Mouse (Mus musculus): ENCODE data around the gene Mllt3. TPM values are rescaled to one million over a fixed set of nuclear protein-coding genes. Genes with fewer than 3 reads are reported as not detected.

The Mllt3 gene
- polyA plus RNA-seq, 1 experiment from 2014 or later = 11.2 TPM

DNA sequence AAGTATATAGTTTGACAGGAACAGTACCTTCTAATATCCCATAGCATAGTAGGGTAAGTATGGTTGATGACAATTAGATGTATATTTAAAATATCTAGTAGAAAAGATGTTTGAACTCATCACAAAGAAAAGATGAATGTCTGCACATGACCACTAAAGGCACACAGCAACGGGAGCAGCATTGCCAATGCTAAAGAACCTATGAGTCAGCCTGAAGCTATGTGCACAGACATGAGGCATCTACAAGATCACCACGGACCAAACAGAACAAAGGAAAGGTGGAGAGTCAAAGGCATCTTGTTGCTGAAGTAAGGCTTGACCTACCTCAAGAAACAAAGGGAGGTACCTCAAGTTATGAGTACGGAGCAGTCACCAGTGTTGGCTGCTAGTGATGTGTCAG lies 212.3 kb downstream of the Mllt3 start:
- Histone ChIP-seq H3K79me2 (ENCODE audit: inconsistent target) (no peaks in the 10 kb centered on the region), H3K36me3 (ENCODE audit: inconsistent target) (no peaks in the 10 kb centered on the region), H3K27ac (no peak overlapping the region), H3K4me3 (ENCODE audit: inconsistent target) (no peak overlapping the region)
- 96% methylated on average over 3 of the region's 3 CpGs for WGBS (ENCODE audit: missing documents)

- 98% methylated on average over 7 of the region's 9 CpGs for WGBS (ENCODE audit: missing documents)
- no peaks in the 10 kb centered on the region for H3K36me3 ChIP-seq (ENCODE audit: inconsistent target)
- no peaks in the 10 kb centered on the region for H3K79me2 ChIP-seq (ENCODE audit: inconsistent target)
- no peak overlapping the region for H3K27ac ChIP-seq
- no peak overlapping the region for H3K4me3 ChIP-seq (ENCODE audit: inconsistent target)
These were observed 214.0 kb downstream of the Mllt3 start for GRCm38 (mm10) chr4:87819182-87819581.

DNA sequence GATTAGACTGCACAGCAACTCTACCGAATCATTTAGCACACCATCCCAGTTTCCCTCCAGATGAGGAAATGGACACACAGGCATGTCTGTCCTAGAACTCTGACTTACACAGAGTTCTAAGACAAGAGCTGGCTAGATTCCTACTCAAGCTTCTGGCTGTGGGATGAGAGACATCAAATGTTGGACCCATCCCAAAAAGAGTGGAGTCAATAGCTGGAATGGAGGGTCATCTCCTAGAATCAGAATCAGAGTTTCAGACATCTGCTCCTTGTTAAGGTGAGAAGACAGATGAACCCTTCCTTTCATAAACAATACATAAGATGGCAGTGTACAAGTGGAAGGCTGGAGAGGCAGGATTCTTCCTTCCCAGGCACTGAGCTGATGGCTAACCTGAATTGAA lies 214.9 kb downstream of the Mllt3 start:
- H3K4me3 ChIP-seq (ENCODE audit: inconsistent target) = no peak overlapping the region
- H3K27ac ChIP-seq = no peak overlapping the region
- no peaks in the 10 kb centered on the region for H3K79me2 ChIP-seq (ENCODE audit: inconsistent target)
- WGBS (ENCODE audit: missing documents) = 100% methylated on average over 1 of the region's 1 CpGs
- H3K36me3 ChIP-seq (ENCODE audit: inconsistent target) = no peaks in the 10 kb centered on the region

DNA sequence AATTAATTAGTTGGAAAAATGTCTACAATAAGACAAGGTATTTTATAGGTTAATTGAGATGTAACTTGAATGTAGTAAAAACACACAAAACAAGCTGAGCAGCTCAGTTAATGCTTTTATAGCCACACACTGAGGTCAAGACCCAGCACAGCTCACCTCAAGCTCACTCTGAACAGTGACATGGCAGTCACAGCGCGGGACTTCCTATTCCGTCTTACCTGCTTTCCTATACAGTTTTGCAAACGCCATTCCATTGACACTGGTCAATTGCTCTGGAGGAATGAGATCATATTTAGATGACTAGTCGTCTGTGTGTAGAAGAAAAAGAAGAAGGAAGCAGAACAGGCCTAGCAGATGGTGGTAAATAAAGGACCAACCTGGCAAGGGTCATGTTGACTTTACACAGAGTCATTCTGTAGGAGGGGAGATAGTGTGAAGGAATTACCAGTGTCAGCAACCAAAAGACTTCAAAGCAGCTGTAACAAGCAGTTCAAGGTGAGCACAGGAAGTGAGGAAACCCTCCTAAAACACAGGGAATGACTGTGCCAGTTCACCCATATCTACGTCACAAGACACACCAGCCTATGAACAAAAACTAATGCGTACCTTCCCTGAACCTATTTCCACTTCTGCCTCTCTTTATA lies 217.6 kb downstream of the Mllt3 start:
- no peak overlapping the region for H3K27ac ChIP-seq

GRCm38 (mm10) chr4:87811899-87812298 lies 221.3 kb downstream of the Mllt3 start:
- Histone ChIP-seq H3K79me2 (ENCODE audit: inconsistent target) (no peaks in the 10 kb centered on the region), H3K4me3 (ENCODE audit: inconsistent target) (no peak overlapping the region), H3K36me3 (ENCODE audit: inconsistent target) (no peaks in the 10 kb centered on the region), H3K27ac (no peak overlapping the region)
- WGBS (ENCODE audit: missing documents) = 95% methylated on average over 2 of the region's 2 CpGs

More for the DNA sequence above, 217.6 kb downstream of the Mllt3 start:
- WGBS (ENCODE audit: missing documents) = 72% methylated on average over 7 of the region's 7 CpGs
- Histone ChIP-seq H3K36me3 (ENCODE audit: inconsistent target) (no peaks in the 10 kb centered on the region), H3K79me2 (ENCODE audit: inconsistent target) (no peaks in the 10 kb centered on the region), H3K4me3 (ENCODE audit: inconsistent target) (no peak overlapping the region)

DNA sequence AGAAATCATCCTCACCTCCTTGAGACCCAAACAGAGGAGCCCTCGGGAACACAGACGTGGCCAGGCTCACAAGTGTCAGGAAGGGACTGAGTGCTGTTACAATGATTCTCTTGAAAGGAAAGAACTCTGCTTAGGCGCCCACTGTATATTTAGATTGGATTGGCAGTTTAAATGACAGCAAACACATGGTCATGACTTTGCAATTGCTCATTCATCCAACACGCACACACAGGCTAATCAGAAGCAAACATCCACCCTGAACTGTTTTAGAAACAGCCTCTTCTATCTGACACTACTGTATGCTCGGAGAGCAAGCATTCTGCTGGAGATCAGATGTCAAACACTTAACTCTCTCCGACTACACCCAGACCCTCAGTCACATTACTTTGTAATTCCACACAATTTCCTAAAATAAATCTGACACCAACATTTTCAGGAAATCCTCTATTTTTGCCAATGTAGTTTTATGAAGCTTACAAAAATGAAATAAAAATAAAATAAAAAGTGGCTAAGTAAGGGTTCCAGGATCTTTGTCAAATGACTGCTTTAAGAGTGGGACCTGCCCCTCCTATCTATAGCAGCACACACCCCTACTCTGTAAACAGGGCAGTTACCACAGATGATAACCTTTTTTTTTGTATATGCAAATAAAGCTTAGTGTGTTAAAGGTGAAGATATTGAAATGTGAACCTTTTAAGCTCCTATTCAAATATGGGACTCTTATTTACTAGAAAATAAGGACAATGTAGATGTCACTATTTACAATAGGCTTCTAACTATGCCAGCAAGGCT lies 226.8 kb downstream of the Mllt3 start:
- WGBS (ENCODE audit: missing documents) = 74% methylated on average over 6 of the region's 6 CpGs
- Histone ChIP-seq H3K27ac (no peak overlapping the region), H3K4me3 (ENCODE audit: inconsistent target) (no peak overlapping the region), H3K79me2 (ENCODE audit: inconsistent target) (no peaks in the 10 kb centered on the region), H3K36me3 (ENCODE audit: inconsistent target) (no peaks in the 10 kb centered on the region)

DNA sequence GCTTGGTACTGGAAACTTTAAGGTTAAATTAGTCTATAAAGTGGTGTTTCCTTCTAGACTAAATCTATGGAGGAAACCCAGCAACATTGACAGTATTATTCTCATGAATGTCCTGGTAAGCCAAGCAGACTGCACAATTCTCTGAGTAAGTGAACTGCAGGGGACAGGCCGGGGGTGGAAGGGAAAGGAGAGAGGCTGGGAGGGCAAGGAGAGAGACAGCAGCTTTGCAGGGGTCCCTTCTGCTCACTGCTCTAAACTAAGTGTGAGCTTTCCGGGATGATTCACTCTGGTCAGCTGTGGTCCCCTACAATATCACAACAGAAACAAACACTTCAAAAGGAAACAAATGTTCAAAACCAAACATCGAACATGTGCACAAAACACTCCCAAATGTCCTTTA lies 228.6 kb downstream of the Mllt3 start:
- 60% methylated on average over 1 of the region's 3 CpGs for WGBS (ENCODE audit: missing documents)
- Histone ChIP-seq H3K27ac (no peak overlapping the region), H3K79me2 (ENCODE audit: inconsistent target) (no peaks in the 10 kb centered on the region), H3K36me3 (ENCODE audit: inconsistent target) (no peaks in the 10 kb centered on the region), H3K4me3 (ENCODE audit: inconsistent target) (no peak overlapping the region)

- H3K4me3 ChIP-seq (ENCODE audit: inconsistent target) = no peak overlapping the region
- no peaks in the 10 kb centered on the region for H3K79me2 ChIP-seq (ENCODE audit: inconsistent target)
- H3K36me3 ChIP-seq (ENCODE audit: inconsistent target) = no peaks in the 10 kb centered on the region
- WGBS (ENCODE audit: missing documents) = 90% methylated on average over 2 of the region's 3 CpGs
- no peak overlapping the region for H3K27ac ChIP-seq
These were observed 229.9 kb downstream of the Mllt3 start for GRCm38 (mm10) chr4:87803313-87803712.

GRCm38 (mm10) chr4:87802140-87802539 lies 231.0 kb downstream of the Mllt3 start:
- H3K27ac ChIP-seq = no peak overlapping the region
- H3K79me2 ChIP-seq (ENCODE audit: inconsistent target) = no peaks in the 10 kb centered on the region
- H3K4me3 ChIP-seq (ENCODE audit: inconsistent target) = no peak overlapping the region
- H3K36me3 ChIP-seq (ENCODE audit: inconsistent target) = no peaks in the 10 kb centered on the region
- 89% methylated on average over 4 of the region's 4 CpGs for WGBS (ENCODE audit: missing documents)

DNA sequence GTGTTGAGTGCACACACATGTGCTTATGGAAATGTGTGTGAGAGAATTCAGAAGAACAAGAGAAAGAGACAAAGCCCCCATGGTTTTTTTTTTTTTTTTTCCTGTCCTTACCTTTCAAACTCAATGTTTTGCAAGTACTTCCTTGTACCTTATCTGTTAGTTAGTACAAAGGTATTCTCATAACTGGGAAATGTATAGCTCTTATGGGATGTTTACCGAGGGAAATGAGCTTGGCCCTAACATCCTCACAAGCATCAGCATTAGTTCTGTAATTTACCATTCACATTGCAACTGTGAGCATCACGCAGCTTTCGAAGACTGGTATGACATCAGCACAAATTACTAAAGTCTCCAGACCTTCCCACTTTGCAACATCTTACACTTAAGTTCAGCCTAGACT lies 231.8 kb downstream of the Mllt3 start:
- WGBS (ENCODE audit: missing documents) = 72% methylated on average over 3 of the region's 3 CpGs
- Histone ChIP-seq H3K4me3 (ENCODE audit: inconsistent target) (no peak overlapping the region), H3K36me3 (ENCODE audit: inconsistent target) (no peaks in the 10 kb centered on the region), H3K79me2 (ENCODE audit: inconsistent target) (no peaks in the 10 kb centered on the region), H3K27ac (no peak overlapping the region)

DNA sequence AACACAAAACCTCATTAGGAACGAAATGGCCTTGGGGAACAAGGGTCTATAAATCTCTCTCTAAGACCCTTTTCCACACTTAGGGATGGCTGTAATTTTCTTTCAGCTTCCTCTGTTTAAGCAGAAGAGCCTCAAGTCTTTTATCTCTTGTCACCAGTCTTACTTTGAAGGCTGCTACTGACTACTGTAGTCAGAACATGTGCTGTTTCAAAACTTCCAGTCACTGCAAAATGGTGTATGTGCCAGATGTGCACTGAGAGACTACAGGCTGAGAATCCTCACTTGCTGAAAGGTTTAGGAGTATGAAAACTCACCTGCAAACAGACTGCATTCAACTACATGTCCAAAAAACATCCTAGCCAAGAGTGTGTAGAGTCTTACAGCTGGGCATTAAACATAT lies 232.9 kb downstream of the Mllt3 start:
- no peaks in the 10 kb centered on the region for H3K79me2 ChIP-seq (ENCODE audit: inconsistent target)

DNA sequence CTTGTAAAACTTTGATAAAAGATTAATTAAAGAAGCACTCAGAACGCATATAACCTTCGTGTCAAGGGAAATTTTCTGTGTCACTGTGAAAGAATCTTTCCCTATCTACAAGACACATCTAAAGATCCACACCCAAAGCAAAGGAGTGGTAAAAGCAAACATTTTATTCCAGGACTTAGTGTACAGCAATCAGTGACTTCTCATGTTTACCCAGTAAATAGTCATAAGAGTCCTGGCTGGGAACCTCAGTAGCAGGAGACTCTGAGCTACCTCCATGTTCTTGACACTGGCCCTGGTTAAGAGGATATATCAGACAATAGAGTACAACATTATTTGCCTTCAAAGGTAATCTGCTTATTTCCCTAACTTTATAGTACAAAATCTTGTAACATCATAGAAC lies 233.7 kb downstream of the Mllt3 start:
- WGBS (ENCODE audit: missing documents) = 96% methylated on average over 2 of the region's 2 CpGs
- Histone ChIP-seq H3K27ac (no peak overlapping the region), H3K79me2 (ENCODE audit: inconsistent target) (no peaks in the 10 kb centered on the region), H3K36me3 (ENCODE audit: inconsistent target) (no peaks in the 10 kb centered on the region), H3K4me3 (ENCODE audit: inconsistent target) (no peak overlapping the region)

More for the DNA sequence above, 232.9 kb downstream of the Mllt3 start:
- 100% methylated on average over 1 of the region's 1 CpGs for WGBS (ENCODE audit: missing documents)
- H3K4me3 ChIP-seq (ENCODE audit: inconsistent target) = no peak overlapping the region
- no peak overlapping the region for H3K27ac ChIP-seq
- H3K36me3 ChIP-seq (ENCODE audit: inconsistent target) = no peaks in the 10 kb centered on the region

DNA sequence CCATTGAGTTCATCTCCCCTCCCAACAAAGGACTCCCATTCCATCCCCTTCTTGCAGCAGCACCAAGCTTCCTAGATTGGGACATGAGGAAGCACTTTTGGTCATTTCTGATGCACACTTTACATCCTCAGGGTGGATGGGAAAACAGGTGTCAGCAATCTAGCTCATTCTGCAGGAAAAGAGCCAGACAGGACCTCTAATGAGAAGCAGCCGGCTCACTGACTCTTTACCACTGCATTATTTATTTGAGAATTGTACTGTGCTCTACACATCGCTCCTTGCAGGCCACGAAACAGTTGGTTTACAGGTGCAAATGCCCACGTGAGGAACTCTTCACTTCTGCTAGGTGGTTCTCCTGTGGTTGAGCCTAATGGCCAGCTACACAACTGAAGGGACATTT lies 237.9 kb downstream of the Mllt3 start:
- WGBS (ENCODE audit: missing documents) = 86% methylated on average over 4 of the region's 4 CpGs
- H3K4me3 ChIP-seq (ENCODE audit: inconsistent target) = no peak overlapping the region
- no peaks in the 10 kb centered on the region for H3K79me2 ChIP-seq (ENCODE audit: inconsistent target)
- H3K27ac ChIP-seq = no peak overlapping the region
- H3K36me3 ChIP-seq (ENCODE audit: inconsistent target) = no peaks in the 10 kb centered on the region

DNA sequence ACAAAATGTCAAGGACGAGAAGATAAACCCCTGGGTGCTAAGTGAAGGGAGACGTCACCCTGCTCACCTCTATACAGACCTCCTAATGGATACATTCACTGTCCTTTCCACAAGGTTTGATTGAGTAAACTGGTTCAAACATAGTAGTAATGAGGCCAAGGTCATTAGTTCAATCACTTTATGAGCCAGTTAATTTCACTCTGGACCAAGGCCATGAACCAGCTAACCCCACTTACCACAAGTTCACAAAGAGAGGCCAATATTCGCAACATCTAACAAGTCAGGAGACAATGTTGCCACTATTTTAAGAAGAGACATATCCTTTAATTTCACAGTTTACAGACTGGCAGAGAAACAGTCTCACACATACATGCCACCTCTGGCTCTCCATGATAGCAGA lies 238.9 kb downstream of the Mllt3 start:
- H3K4me3 ChIP-seq (ENCODE audit: inconsistent target) = no peak overlapping the region
- 89% methylated on average over 3 of the region's 3 CpGs for WGBS (ENCODE audit: missing documents)
- H3K27ac ChIP-seq = no peak overlapping the region
- H3K36me3 ChIP-seq (ENCODE audit: inconsistent target) = no peaks in the 10 kb centered on the region
- H3K79me2 ChIP-seq (ENCODE audit: inconsistent target) = no peaks in the 10 kb centered on the region

DNA sequence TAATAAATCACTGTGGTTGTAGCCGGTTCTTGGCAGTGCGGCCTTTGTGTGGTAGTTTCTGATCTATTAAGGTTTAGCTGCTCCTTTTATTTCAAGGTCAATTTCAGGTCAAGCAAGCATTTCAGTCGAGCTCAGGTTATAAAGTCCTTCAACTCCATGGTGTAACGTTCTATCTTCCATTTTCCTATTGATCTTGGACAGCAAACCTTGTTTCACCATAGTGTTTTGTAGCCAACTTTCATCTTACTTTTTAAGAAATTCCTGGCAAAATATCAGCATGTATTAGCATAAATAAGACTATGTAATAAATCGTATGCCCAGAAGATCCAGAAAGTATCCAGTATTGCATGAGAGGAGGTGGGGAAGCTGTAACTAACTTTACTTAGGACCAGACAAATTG lies 240.7 kb downstream of the Mllt3 start:
- H3K4me3 ChIP-seq (ENCODE audit: inconsistent target) = no peak overlapping the region
- WGBS (ENCODE audit: missing documents) = 90% methylated on average over 5 of the region's 5 CpGs
- no peaks in the 10 kb centered on the region for H3K79me2 ChIP-seq (ENCODE audit: inconsistent target)
- H3K36me3 ChIP-seq (ENCODE audit: inconsistent target) = no peaks in the 10 kb centered on the region
- H3K27ac ChIP-seq = no peak overlapping the region

Data from macrophage (primary cell).